Mouse (Mus musculus) large intestine, adult 2 months (tissue): ENCODE data around the gene Tgif1. TPM values are rescaled to one million over a fixed set of nuclear protein-coding genes. Genes with fewer than 3 reads are reported as not detected.

Source experiments
- DNase-seq: peaks from one replicate; pipeline ENCODE4 v3.0.0-alpha.2; 2012; ENCODE audit warnings: low read depth, low spot score
- WGBS: fragments of 180-500 bp; shearing (Covaris S2); methylation state at CpG from one replicate; pipeline ENCODE4 v1.1.7; 2018; 5-methylcytosine and 5-hydroxymethylcytosine counted together
- polyA plus RNA-seq: library from polyadenylated mRNA; depleted of rRNA; stranded (reverse); fragments of >200 nt; gene quantifications from 2 replicates; pipeline ENCODE4 v1.2.3, GENCODE M21; 2012; rRNA removed

Gene Tgif1
- polyA plus RNA-seq, result 44.8 and 50.2 TPM in 2 replicates

- DNase-seq, result no peak
- 1% methylated on average over 29 of the region's 29 CpGs for WGBS
These were observed at the start of gene Tgif1 for GRCm38 (mm10) chr17:70853436-70853905. Gene Tgif1, minus strand, starts transcription at chr17:70853546.

GRCm38 (mm10) chr17:70900660-70901059 lies 47.3 kb upstream of the Tgif1 start:
- DNase-seq, result no peak
- 84% methylated on average over 10 of the region's 10 CpGs for WGBS

GRCm38 (mm10) chr17:70899642-70900041 lies 46.3 kb upstream of the Tgif1 start:
- DNase-seq, result no peak
- WGBS, result 92% methylated on average over 6 of the region's 6 CpGs

- DNase-seq, result no peak
- WGBS, result 38% methylated on average over 9 of the region's 9 CpGs
These were observed 41.5 kb upstream of the Tgif1 start for GRCm38 (mm10) chr17:70894867-70895266.

- WGBS, result 52% methylated on average over 5 of the region's 5 CpGs
- no peak for DNase-seq
These were observed 39.8 kb upstream of the Tgif1 start for GRCm38 (mm10) chr17:70893151-70893550.

- 73% methylated on average over 15 of the region's 15 CpGs for WGBS
- no peak for DNase-seq
These were observed 39.1 kb upstream of the Tgif1 start for GRCm38 (mm10) chr17:70892288-70893096.

- WGBS, result 82% methylated on average over 8 of the region's 8 CpGs
These were observed 37.2 kb upstream of the Tgif1 start for GRCm38 (mm10) chr17:70890571-70890970.

GRCm38 (mm10) chr17:70888657-70889056 lies 35.3 kb upstream of the Tgif1 start:
- 30% methylated on average over 10 of the region's 10 CpGs for WGBS
- no peak for DNase-seq

More at GRCm38 (mm10) chr17:70890571-70890970, 37.2 kb upstream of the Tgif1 start:
- DNase-seq, result no peak

GRCm38 (mm10) chr17:70887848-70888247 lies 34.5 kb upstream of the Tgif1 start:
- no peak for DNase-seq
- WGBS, result 93% methylated on average over 9 of the region's 9 CpGs

- DNase-seq, result no peak
- 81% methylated on average over 16 of the region's 16 CpGs for WGBS
These were observed 33.5 kb upstream of the Tgif1 start for GRCm38 (mm10) chr17:70886641-70887391.

- 87% methylated on average over 5 of the region's 5 CpGs for WGBS
- DNase-seq, result no peak
These were observed 32.5 kb upstream of the Tgif1 start for GRCm38 (mm10) chr17:70885868-70886267.

- no peak for DNase-seq
- whole genome bisulfite sequencing, result 91% methylated on average over 10 of the region's 10 CpGs
These were observed 28.6 kb upstream of the Tgif1 start for GRCm38 (mm10) chr17:70881934-70882333.

- no peak for DNase-seq
- 72% methylated on average over 7 of the region's 7 CpGs for WGBS
These were observed 27.8 kb upstream of the Tgif1 start for GRCm38 (mm10) chr17:70881194-70881593.

- DNase-seq, result no peak
These were observed 24.9 kb upstream of the Tgif1 start for GRCm38 (mm10) chr17:70878237-70878636.

- no peak for DNase-seq
- 28% methylated on average over 7 of the region's 7 CpGs for WGBS
These were observed 20.4 kb upstream of the Tgif1 start for GRCm38 (mm10) chr17:70873778-70874124.

- WGBS, result 36% methylated on average over 21 of the region's 21 CpGs
- no peak for DNase-seq
These were observed 19.8 kb upstream of the Tgif1 start for GRCm38 (mm10) chr17:70872936-70873777.

- no peak for DNase-seq
- 61% methylated on average over 14 of the region's 14 CpGs for WGBS
These were observed 19.0 kb upstream of the Tgif1 start for GRCm38 (mm10) chr17:70872094-70872929.

GRCm38 (mm10) chr17:70871676-70872075 lies 18.3 kb upstream of the Tgif1 start:
- DNase-seq, result no peak
- WGBS, result 76% methylated on average over 5 of the region's 5 CpGs

- 96% methylated on average over 4 of the region's 4 CpGs for WGBS
- DNase-seq, result no peak
These were observed 17.2 kb upstream of the Tgif1 start for GRCm38 (mm10) chr17:70870581-70870980.
